Mouse (Mus musculus) ES-Bruce4 (cell line): ENCODE data around the gene Coro1c. TPM values are rescaled to one million over a fixed set of nuclear protein-coding genes. Genes with fewer than 3 reads are reported as not detected.
A peak's percentile ranks its signal among the peaks of the same experiment; 100 is the strongest.

Experiments
- H3K27ac ChIP-seq: 2 replicates; pipeline ENCODE4 v1.5.1; 2012; ENCODE audit warnings: low read length, inconsistent platforms; ENCODE audit not compliant: insufficient read depth
- H3K27me3 ChIP-seq: 2 replicates; pipeline ENCODE4 v1.6.1; 2012; ENCODE audit warnings: mild to moderate bottlenecking, low read length, inconsistent platforms; ENCODE audit not compliant: control insufficient read depth, poor library complexity, insufficient read depth, severe bottlenecking
- H3K36me3 ChIP-seq: 2 replicates; pipeline ENCODE4 v1.6.1; 2012; ENCODE audit warnings: inconsistent platforms, mild to moderate bottlenecking, low read length, moderate library complexity; ENCODE audit not compliant: control insufficient read depth, poor library complexity, insufficient read depth, severe bottlenecking
- H3K4me1 ChIP-seq: one replicate; pipeline ENCODE4 v1.8.1; 2011; ENCODE audit warnings: low read length; ENCODE audit not compliant: control insufficient read depth, insufficient read depth
- H3K4me3 ChIP-seq: 2 replicates; pipeline ENCODE4 v1.5.1; 2011; ENCODE audit warnings: low read depth, mild to moderate bottlenecking, low read length
- H3K9ac ChIP-seq: 2 replicates; pipeline ENCODE4 v1.6.1; 2012; ENCODE audit warnings: low read depth, mild to moderate bottlenecking, inconsistent platforms; ENCODE audit not compliant: poor library complexity, severe bottlenecking
- H3K9me3 ChIP-seq: replicated peaks from 2 replicates; pipeline ENCODE4 v1.6.1; 2012; ENCODE audit warnings: mild to moderate bottlenecking, low read length, inconsistent platforms; ENCODE audit not compliant: control insufficient read depth, poor library complexity, insufficient read depth, severe bottlenecking
- CTCF ChIP-seq: IDR thresholded peaks from one replicate; pipeline ENCODE4 v1.8.1; 2011; ENCODE audit warnings: low read depth, low read length
- EP300 ChIP-seq: IDR thresholded peaks from 2 replicates; pipeline ENCODE4 v1.6.1; 2011; ENCODE audit warnings: low read depth, low read length; ENCODE audit not compliant: insufficient read depth
- POLR2A ChIP-seq: IDR thresholded peaks from one replicate; pipeline ENCODE4 v1.8.1; 2011; ENCODE audit warnings: low read length; ENCODE audit not compliant: insufficient read depth
- polyA plus RNA-seq: library from polyadenylated mRNA; stranded (reverse); fragments of >200 nt; gene quantifications from 2 replicates; pipeline ENCODE4 v1.2.4, GENCODE M21; 2011; ENCODE audit warnings: low read depth; ENCODE audit not compliant: missing spikeins, insufficient read depth, insufficient read length

Coro1c gene
- polyA plus RNA-seq, 1 experiment = 174 TPM

- Histone ChIP-seq H3K36me3 (no peaks in the 10 kb centered on the region), H3K27ac (no peak overlapping the region), H3K9ac (no peak overlapping the region), H3K27me3 (no peaks in the 10 kb centered on the region), H3K4me1 (no peaks in the 10 kb centered on the region), H3K4me3 (no peak overlapping the region), H3K9me3 (no peaks in the 10 kb centered on the region)
- TF ChIP-seq POLR2A = no peak
- TF ChIP-seq EP300 = no peak
- no peak for TF ChIP-seq CTCF
Observed at GRCm38 (mm10) chr5:113830796-113831195, 77.8 kb downstream of the Coro1c start.

- no peak for TF ChIP-seq POLR2A
- no peak for TF ChIP-seq CTCF
- no peak for TF ChIP-seq EP300
- Histone ChIP-seq H3K27ac (no peak overlapping the region), H3K4me3 (peak overlapping the region; percentile 36), H3K9ac (no peak overlapping the region), H3K36me3 (no peaks in the 10 kb centered on the region), H3K9me3 (no peaks in the 10 kb centered on the region), H3K4me1 (no peaks in the 10 kb centered on the region), H3K27me3 (no peaks in the 10 kb centered on the region)
Observed at GRCm38 (mm10) chr5:113830292-113830643, 78.3 kb downstream of the Coro1c start.

GRCm38 (mm10) chr5:113829566-113830291, 78.8 kb downstream of the Coro1c start:
- Histone ChIP-seq H3K9ac (no peak overlapping the region), H3K27ac (no peak overlapping the region), H3K4me3 (peak overlapping the region; percentile 36), H3K27me3 (no peaks in the 10 kb centered on the region), H3K36me3 (no peaks in the 10 kb centered on the region), H3K4me1 (no peaks in the 10 kb centered on the region), H3K9me3 (no peaks in the 10 kb centered on the region)
- no peak for TF ChIP-seq CTCF
- no peak for TF ChIP-seq POLR2A
- no peak for TF ChIP-seq EP300

- H3K4me1 ChIP-seq = no peaks in the 10 kb centered on the region
- TF ChIP-seq CTCF = no peak
- no peak for TF ChIP-seq EP300
- no peak for TF ChIP-seq POLR2A
- no peak overlapping the region for H3K9ac ChIP-seq
- H3K36me3 ChIP-seq = no peaks in the 10 kb centered on the region
- no peak overlapping the region for H3K27ac ChIP-seq
- no peaks in the 10 kb centered on the region for H3K9me3 ChIP-seq
- no peaks in the 10 kb centered on the region for H3K27me3 ChIP-seq
- H3K4me3 ChIP-seq = no peak overlapping the region
Observed at GRCm38 (mm10) chr5:113828481-113828880, 80.1 kb downstream of the Coro1c start.

DNA sequence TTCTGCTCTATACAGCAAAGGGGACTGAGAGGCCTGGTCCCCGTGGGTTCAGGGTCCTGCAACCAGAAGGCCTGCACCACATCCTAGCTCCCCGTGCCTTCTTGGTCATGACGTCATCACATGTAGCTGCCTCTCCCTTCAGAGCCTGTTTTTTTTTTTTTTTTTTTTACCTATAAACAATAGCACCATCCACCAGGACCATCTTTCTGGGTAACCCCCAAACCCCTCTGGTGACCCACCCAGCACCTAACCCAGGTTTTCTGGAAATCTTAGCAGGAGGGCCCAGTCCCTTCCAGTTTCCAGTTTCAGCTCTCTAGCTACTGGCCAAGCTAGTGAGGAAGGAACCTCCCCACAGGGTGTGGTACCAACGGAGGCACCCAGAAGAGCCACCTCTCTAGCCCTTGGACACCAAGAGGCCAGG, 80.6 kb downstream of the Coro1c start:
- Histone ChIP-seq H3K4me1 (no peaks in the 10 kb centered on the region), H3K27ac (no peak overlapping the region), H3K9me3 (no peaks in the 10 kb centered on the region), H3K27me3 (no peaks in the 10 kb centered on the region), H3K9ac (no peak overlapping the region), H3K4me3 (no peak overlapping the region), H3K36me3 (no peaks in the 10 kb centered on the region)
- TF ChIP-seq POLR2A (no peak), CTCF (no peak), EP300 (no peak)

GRCm38 (mm10) chr5:113826619-113827018, 81.9 kb downstream of the Coro1c start:
- H3K9me3 ChIP-seq = no peaks in the 10 kb centered on the region
- H3K27me3 ChIP-seq = no peaks in the 10 kb centered on the region
- H3K4me1 ChIP-seq = no peaks in the 10 kb centered on the region
- no peak for TF ChIP-seq EP300
- TF ChIP-seq POLR2A = no peak
- TF ChIP-seq CTCF = no peak
- H3K27ac ChIP-seq = no peak overlapping the region
- H3K9ac ChIP-seq = no peak overlapping the region
- no peak overlapping the region for H3K4me3 ChIP-seq
- no peaks in the 10 kb centered on the region for H3K36me3 ChIP-seq
